Mouse (Mus musculus) left cerebral cortex, adult 9 months (tissue): ENCODE measurements at regions not wholly inside any gene's neighbourhood (a gene's known extent, or its start where the extent isn't known, plus 50 kb on each side); places are given as distances from the start of the nearest gene placed in this dataset.

ENCODE experiments used
- DNase-seq, 2 experiments: peaks; one replicate each; pipeline ENCODE4 v3.0.0; 2022; ENCODE audit warnings: low spot score in 2 of 2

DNA sequence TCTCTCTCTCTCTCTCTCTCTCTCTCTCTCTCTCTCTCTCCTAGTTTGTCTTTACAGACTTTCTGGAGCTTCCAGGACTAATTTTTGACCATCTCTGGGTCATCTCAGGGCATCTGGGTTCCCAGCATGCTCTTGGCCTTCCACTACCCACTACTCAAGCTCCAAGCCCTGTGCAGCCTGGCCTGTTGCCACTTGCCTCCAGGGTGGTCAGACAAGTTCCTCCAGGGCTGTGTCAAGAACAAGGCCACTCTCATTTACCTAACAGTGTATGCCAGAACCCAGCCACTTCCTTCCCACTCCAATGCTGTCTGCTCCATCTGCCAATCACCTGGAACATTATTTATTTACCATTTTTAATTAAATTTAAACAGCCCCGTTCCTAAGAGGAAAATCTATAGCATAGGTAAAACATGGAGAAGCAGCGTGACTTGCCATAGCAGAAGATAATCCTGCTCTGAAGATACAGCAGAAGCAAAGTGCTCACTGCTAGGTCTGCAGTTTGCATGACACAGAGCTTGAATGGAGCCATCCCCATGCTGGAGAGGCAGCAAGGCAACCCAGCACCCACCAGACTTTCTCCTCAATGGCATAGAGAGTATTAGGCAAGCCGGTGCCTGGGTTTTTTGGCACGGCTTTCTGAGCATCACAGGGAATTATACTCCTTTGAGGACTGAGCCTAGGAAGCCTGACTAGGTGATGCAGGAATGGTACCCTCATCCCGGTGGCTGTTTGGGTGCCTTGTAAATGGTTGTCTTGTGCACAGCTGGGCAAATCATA lies 54.0 kb downstream of the Foxi1 start:
- no peak for DNase-seq

DNA sequence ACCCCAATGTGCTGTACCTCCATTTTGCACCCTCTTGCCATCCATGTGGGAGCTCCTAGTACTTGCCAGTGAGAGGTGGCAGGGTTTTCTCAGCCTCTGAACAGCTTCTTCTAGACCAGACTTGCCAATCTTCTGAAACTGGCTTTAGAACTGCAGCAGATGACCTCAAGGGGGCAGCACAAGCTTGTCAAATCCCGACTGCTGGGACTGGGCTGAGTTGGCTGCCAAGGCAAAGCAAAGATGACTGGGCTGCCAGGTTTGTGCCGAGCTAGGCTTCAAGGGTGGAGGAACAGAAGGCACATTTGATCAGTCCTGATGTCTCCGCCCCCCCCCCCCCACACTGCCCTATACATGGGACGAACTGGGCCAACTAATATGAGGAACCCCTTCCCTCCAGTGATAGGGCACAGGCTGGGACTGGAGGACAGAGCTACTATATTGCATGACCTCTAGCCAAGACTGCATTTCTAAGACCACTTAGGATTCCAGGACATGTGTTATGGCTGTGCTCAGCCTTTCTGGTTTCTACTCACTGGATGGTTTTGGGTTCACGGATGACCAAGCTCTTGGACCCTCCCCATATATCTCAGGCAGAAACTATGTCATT lies 51.1 kb upstream of the 4930469K13Rik start:
- DNase-seq: peak; percentile 22 to 85
